In the genomic region with DNA sequence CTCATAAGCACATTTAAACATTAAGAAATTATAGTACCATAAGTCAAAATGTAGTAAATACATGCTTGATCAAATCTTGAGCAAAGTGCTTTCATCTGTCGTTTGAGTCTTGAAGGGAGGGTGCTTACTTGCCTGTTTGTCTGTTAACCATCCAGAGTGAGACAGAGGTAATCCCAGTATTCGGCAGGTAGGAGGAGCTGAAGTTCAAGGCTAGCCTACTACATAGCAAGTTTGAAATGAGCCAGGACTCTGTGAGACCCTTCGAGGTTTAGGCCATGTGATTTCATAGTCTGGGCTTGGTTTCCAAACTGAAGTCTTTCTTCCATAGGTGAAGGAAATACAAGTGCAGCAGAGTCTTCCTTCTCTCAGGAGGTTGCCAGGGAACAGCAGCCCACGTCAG, we compare ENCODE assay signal across 22 mouse cellular contexts. TPM values are rescaled to one million over a fixed set of nuclear protein-coding genes. Genes with fewer than 3 reads are reported as not detected.
DNase-seq lines count a peak whose midpoint lies in the region; ATAC-seq and TF ChIP-seq lines count a peak whose summit lies in the region.
"Had no signal": no experiment of that assay in that cellular context is flagged by ENCODE, and none has a peak within 500 bp of the region (broad histone marks: within the 10 kb centered on the region; RNA-seq: fewer than 3 reads in every experiment).

No protein-coding gene starts in this region.

- no peak overlapping the region for H3K4me2 ChIP-seq in midbrain, embryonic 14.5 days (ENCODE audit: low read length)
- H3K4me2 ChIP-seq in midbrain, embryonic 11.5 days: no peak overlapping the region
- H3K4me2 ChIP-seq in stomach, postnatal 0 days (replicated peaks; ENCODE audit: low read depth): no peak overlapping the region
- H3K4me2 ChIP-seq: embryonic facial prominence, embryonic 12.5 days; heart, embryonic 11.5 days; hindbrain, embryonic 14.5 days; liver, embryonic 15.5 days; neural tube, embryonic 13.5 days had no signal

- 77% methylated on average over 4 of the region's 4 CpGs for WGBS in midbrain, embryonic 14.5 days
- 80% methylated on average over 4 of the region's 4 CpGs for WGBS in midbrain, embryonic 11.5 days
- 72% methylated on average over 4 of the region's 4 CpGs for WGBS in stomach, postnatal 0 days

- peaks cover 82% of the 10 kb centered on the region for H3K36me3 ChIP-seq in midbrain, embryonic 14.5 days (ENCODE audit: control insufficient read depth, insufficient read depth, low read length)
- H3K36me3 ChIP-seq in midbrain, embryonic 11.5 days (ENCODE audit: control insufficient read depth, insufficient read depth, low read length): peaks cover 15% of the 10 kb centered on the region; the same call in 1 of the 2 replicates
- H3K36me3 ChIP-seq in stomach, postnatal 0 days (ENCODE audit: control insufficient read depth, insufficient read depth, low read length): peaks cover 25% of the 10 kb centered on the region

- no peak for ATAC-seq in midbrain, embryonic 14.5 days (ENCODE audit: low FRiP score, low TSS enrichment)
- no peak for ATAC-seq in midbrain, embryonic 11.5 days (ENCODE audit: low FRiP score)
- ATAC-seq in stomach, postnatal 0 days (ENCODE audit: low FRiP score, low TSS enrichment): no peak
- ATAC-seq: forebrain, embryonic 14.5 days; intestine, embryonic 16.5 days had no signal

- no peak overlapping the region for H3K4me3 ChIP-seq in midbrain, embryonic 14.5 days (replicated peaks; ENCODE audit: low read depth, low read length)
- no peak overlapping the region for H3K4me3 ChIP-seq in midbrain, embryonic 11.5 days (ENCODE audit: low read depth, low read length)
- H3K4me3 ChIP-seq in stomach, postnatal 0 days (ENCODE audit: low read depth, low read length): no peak overlapping the region
- H3K4me3 ChIP-seq: embryonic facial prominence, embryonic 12.5 days; erythroblast, embryonic 14.5 days; liver, embryonic 15.5 days; neural tube, embryonic 13.5 days had no signal

- no peak overlapping the region for H3K9ac ChIP-seq in midbrain, embryonic 14.5 days (replicated peaks; ENCODE audit: low read length)
- no peak overlapping the region for H3K9ac ChIP-seq in midbrain, embryonic 11.5 days (ENCODE audit: low read length)
- no peak overlapping the region for H3K9ac ChIP-seq in stomach, postnatal 0 days (ENCODE audit: low read length)
- H3K9ac ChIP-seq: embryonic facial prominence, embryonic 12.5 days; hindbrain, embryonic 14.5 days; liver, embryonic 15.5 days; neural tube, embryonic 13.5 days had no signal

- H3K4me1 ChIP-seq in midbrain, embryonic 14.5 days (ENCODE audit: control insufficient read depth, insufficient read depth, low read length): no peaks in the 10 kb centered on the region
- no peaks in the 10 kb centered on the region for H3K4me1 ChIP-seq in midbrain, embryonic 11.5 days (ENCODE audit: control insufficient read depth, insufficient read depth, low read length)
- H3K4me1 ChIP-seq in stomach, postnatal 0 days (replicated peaks; ENCODE audit: control insufficient read depth, insufficient read depth): no peaks in the 10 kb centered on the region
- H3K4me1 ChIP-seq: embryonic facial prominence, embryonic 12.5 days; liver, embryonic 15.5 days; neural tube, embryonic 13.5 days had no signal

- intact Hi-C loops in heart, postnatal 14 days (cut with DNase I): loop anchor here (10.0 kb wide), 1 partner anchor 153 kb away; no protein-coding TSS in a partner anchor

- no peaks in the 10 kb centered on the region for H3K9me3 ChIP-seq in midbrain, embryonic 14.5 days (ENCODE audit: control insufficient read depth, low read length)
- H3K9me3 ChIP-seq in midbrain, embryonic 11.5 days (ENCODE audit: control insufficient read depth, low read length): no peaks in the 10 kb centered on the region
- H3K9me3 ChIP-seq in stomach, postnatal 0 days (ENCODE audit: control insufficient read depth, low read length): no peaks in the 10 kb centered on the region
- H3K9me3 ChIP-seq: embryonic facial prominence, embryonic 12.5 days; liver, embryonic 15.5 days; neural tube, embryonic 13.5 days had no signal

- DNase-seq in heart, adult 11 months: peak; percentile 82
- DNase-seq in heart, postnatal 14 days: no peak
- DNase-seq in midbrain, embryonic 14.5 days: peak; percentile 7
- DNase-seq in midbrain, embryonic 11.5 days (ENCODE audit: low spot score, missing footprints): no peak
- peak; percentile 38 for DNase-seq in R1 (ENCODE audit: low read depth, low spot score)
- DNase-seq in stomach, postnatal 0 days (ENCODE audit: low spot score): no peak
- no peak for DNase-seq in adrenal gland, postnatal 25 days
- DNase-seq: adrenal gland, adult 8-10 months; cerebellum, postnatal 14 days; gastrocnemius, postnatal 36 days; lung, postnatal 10 days; right cerebral cortex, adult 18-20 months; thymus, postnatal 25 days had no signal

- no peak overlapping the region for H3K27ac ChIP-seq in midbrain, embryonic 14.5 days (replicated peaks; ENCODE audit: low read depth, low read length)
- H3K27ac ChIP-seq in midbrain, embryonic 11.5 days (ENCODE audit: low read depth, low read length): no peak overlapping the region
- no peak overlapping the region for H3K27ac ChIP-seq in stomach, postnatal 0 days (replicated peaks)
- H3K27ac ChIP-seq: embryonic facial prominence, embryonic 12.5 days; hindbrain, embryonic 14.5 days; liver, embryonic 15.5 days; neural tube, embryonic 13.5 days had no signal

- TF ChIP-seq EP300 in stomach, postnatal 0 days (optimal IDR thresholded peaks at IDR 0.05): no peak

- peak; percentile 29 for TF ChIP-seq CTCF in stomach, postnatal 0 days (IDR thresholded peaks at IDR 0.05; ENCODE audit: low read depth)

- no peaks in the 10 kb centered on the region for H3K27me3 ChIP-seq in midbrain, embryonic 14.5 days (ENCODE audit: control insufficient read depth, insufficient read depth, low read length)
- no peaks in the 10 kb centered on the region for H3K27me3 ChIP-seq in midbrain, embryonic 11.5 days (ENCODE audit: control insufficient read depth, insufficient read depth, low read length)
- H3K27me3 ChIP-seq in stomach, postnatal 0 days (ENCODE audit: control insufficient read depth, insufficient read depth, low read length): no peaks in the 10 kb centered on the region
- H3K27me3 ChIP-seq: embryonic facial prominence, embryonic 12.5 days; liver, embryonic 15.5 days; neural tube, embryonic 13.5 days had no signal

RNA-seq across cellular contexts. Expression of a gene that starts 24.2 kb away (rescaled TPM):
- total RNA-seq in heart, postnatal 14 days (2021): 10 to 100 TPM; 15.1 to 16.7 TPM
- polyA plus RNA-seq in midbrain, embryonic 14.5 days (2014; fragmentation: Nextera tagmentation; extraction: Ambion mirVana): 0.74 and 0.87 TPM in 2 replicates
- polyA plus RNA-seq in midbrain, embryonic 11.5 days (2014; fragmentation: Nextera tagmentation; extraction: Ambion mirVana): 0.55 and 0.59 TPM in 2 replicates
- 0.31 and 0.40 TPM in 2 replicates for polyA plus RNA-seq in stomach, postnatal 0 days (2015; fragmentation: Nextera tagmentation; extraction: Ambion mirVana)
- total RNA-seq in adrenal gland, postnatal 25 days (2021): 2.6 and 3.9 TPM in 2 replicates
- total RNA-seq: megakaryocyte-erythroid progenitor cell, adult 5-6 weeks had no signal
- polyA plus RNA-seq: erythroblast, embryonic 14.5 days had no signal

RNA-seq across cellular contexts. Expression of a gene that starts 48.9 kb away (rescaled TPM):
- 10 to 100 TPM; 19.2 to 20.7 TPM for total RNA-seq in heart, postnatal 14 days (2021)
- 35.5 and 46.2 TPM in 2 replicates for polyA plus RNA-seq in midbrain, embryonic 14.5 days (2014; fragmentation: Nextera tagmentation; extraction: Ambion mirVana)
- polyA plus RNA-seq in midbrain, embryonic 11.5 days (2014; fragmentation: Nextera tagmentation; extraction: Ambion mirVana): 36.2 and 40.5 TPM in 2 replicates
- polyA plus RNA-seq in stomach, postnatal 0 days (2015; fragmentation: Nextera tagmentation; extraction: Ambion mirVana): 37.3 and 40.3 TPM in 2 replicates
- total RNA-seq in adrenal gland, postnatal 25 days (2021): 60.7 and 61.1 TPM in 2 replicates

RNA-seq across cellular contexts. Expression of a gene that starts 49.1 kb away (rescaled TPM):
- 100 to 1,000 TPM; 122 to 129 TPM for total RNA-seq in heart, postnatal 14 days (2021)
- 135 and 145 TPM in 2 replicates for polyA plus RNA-seq in midbrain, embryonic 14.5 days (2014; fragmentation: Nextera tagmentation; extraction: Ambion mirVana)
- 176 and 180 TPM in 2 replicates for polyA plus RNA-seq in midbrain, embryonic 11.5 days (2014; fragmentation: Nextera tagmentation; extraction: Ambion mirVana)
- 76.8 and 93.7 TPM in 2 replicates for polyA plus RNA-seq in stomach, postnatal 0 days (2015; fragmentation: Nextera tagmentation; extraction: Ambion mirVana)
- total RNA-seq in adrenal gland, postnatal 25 days (2021): 130 and 184 TPM in 2 replicates

Comparison
In these comparisons a context has a peak if more than half of its experiments do, and no peak if none do; other contexts are left out.
1. DNase-seq: peak in heart, adult 11 months (single experiment), midbrain, embryonic 14.5 days (single experiment) and R1 (single experiment); none in heart, postnatal 14 days (0 of 2), midbrain, embryonic 11.5 days (single experiment), stomach, postnatal 0 days (single experiment) and adrenal gland, postnatal 25 days (single experiment).